Mouse (Mus musculus) neural tube, embryonic 11.5 days (tissue): Measurements from ENCODE around the gene Pde8a. TPM values are rescaled to one million over a fixed set of nuclear protein-coding genes. Genes with fewer than 3 reads are reported as not detected.

Experiments used
- ATAC-seq: fragments of 200-750 bp; cut with Nextera tagmentation; 2 replicates; pipeline ENCODE4 v1.8.0; 2017; ENCODE audit warnings: moderate number of reproducible peaks, mild to moderate bottlenecking, moderate TSS enrichment, moderate library complexity; ENCODE audit not compliant: insufficient read depth, low FRiP score, low TSS enrichment
- DNase-seq: peaks from one replicate; pipeline ENCODE4 v3.0.0-alpha.2; 2015; ENCODE audit warnings: low spot score
- H3K27ac ChIP-seq: fragments of 300-500 bp; sonication (generic); 2 replicates; pipeline ENCODE4 v1.5.1; 2014; ENCODE audit warnings: low read depth, mild to moderate bottlenecking, low read length
- H3K27me3 ChIP-seq: fragments of 300-500 bp; sonication (generic); 2 replicates; pipeline ENCODE4 v1.6.1; 2014; ENCODE audit warnings: mild to moderate bottlenecking, low read length, mixed read lengths; ENCODE audit not compliant: control insufficient read depth, insufficient read depth
- H3K36me3 ChIP-seq: fragments of 300-500 bp; sonication (generic); 2 replicates; pipeline ENCODE4 v1.6.1; 2014; ENCODE audit warnings: mild to moderate bottlenecking, low read length, moderate library complexity, mixed read lengths; ENCODE audit not compliant: control insufficient read depth, insufficient read depth
- H3K4me1 ChIP-seq: fragments of 300-500 bp; sonication (generic); 2 replicates; pipeline ENCODE4 v1.6.1; 2014; ENCODE audit warnings: low read length, mixed read lengths; ENCODE audit not compliant: control insufficient read depth, insufficient read depth
- H3K4me2 ChIP-seq: fragments of 300-500 bp; sonication (generic); 2 replicates; pipeline ENCODE4 v1.6.1; 2014; ENCODE audit warnings: low read depth, mild to moderate bottlenecking, moderate library complexity
- H3K4me3 ChIP-seq: fragments of 300-500 bp; sonication (generic); 2 replicates; pipeline ENCODE4 v1.5.1; 2014; ENCODE audit warnings: low read depth, low read length
- H3K9ac ChIP-seq: fragments of 300-500 bp; sonication (generic); 2 replicates; pipeline ENCODE4 v1.6.1; 2014; ENCODE audit warnings: mild to moderate bottlenecking, low read length
- H3K9me3 ChIP-seq: fragments of 300-500 bp; sonication (generic); 2 replicates; pipeline ENCODE4 v1.6.1; 2016; ENCODE audit warnings: low read length; ENCODE audit not compliant: control insufficient read depth
- WGBS: fragments of 180-500 bp; shearing (Covaris S2); extraction: QIAGEN DNeasy Blood & Tissue Kit; methylation state at CpG from one replicate; pipeline ENCODE4 v1.1.7; 2014; 5-methylcytosine and 5-hydroxymethylcytosine counted together
- polyA plus RNA-seq: library from polyadenylated mRNA; unstranded; fragments of >200 nt; fragmentation: Nextera tagmentation; extraction: Ambion mirVana; gene quantifications from 2 replicates; pipeline ENCODE4 v1.2.1, GENCODE M21; 2014

The Pde8a gene
- polyA plus RNA-seq, 1 experiment from 2014 or later = 3.1 TPM

GRCm38 (mm10) chr7:81235117-81235516 is 21.7 kb downstream of the Pde8a start:
- H3K9ac ChIP-seq = no peak overlapping the region
- no peak for ATAC-seq
- no peak for DNase-seq
- H3K36me3 ChIP-seq = no peaks in the 10 kb centered on the region
- H3K4me1 ChIP-seq = no peaks in the 10 kb centered on the region
- no peaks in the 10 kb centered on the region for H3K27me3 ChIP-seq
- WGBS = 97% methylated on average over 2 of the region's 2 CpGs
- H3K4me3 ChIP-seq = no peak overlapping the region
- H3K4me2 ChIP-seq = no peak overlapping the region
- H3K9me3 ChIP-seq = no peaks in the 10 kb centered on the region
- no peak overlapping the region for H3K27ac ChIP-seq

- Histone ChIP-seq H3K9me3 (no peaks in the 10 kb centered on the region), H3K4me1 (no peaks in the 10 kb centered on the region), H3K27ac (no peak overlapping the region), H3K4me2 (no peak overlapping the region), H3K27me3 (no peaks in the 10 kb centered on the region), H3K36me3 (no peaks in the 10 kb centered on the region), H3K4me3 (no peak overlapping the region), H3K9ac (no peak overlapping the region)
- no peak for DNase-seq
- 83% methylated on average over 4 of the region's 4 CpGs for WGBS
- ATAC-seq = no peak
Measured at GRCm38 (mm10) chr7:81235600-81236223, 22.3 kb downstream of the Pde8a start.

- Histone ChIP-seq H3K9me3 (no peaks in the 10 kb centered on the region), H3K4me1 (no peaks in the 10 kb centered on the region), H3K36me3 (no peaks in the 10 kb centered on the region), H3K4me3 (no peak overlapping the region), H3K9ac (no peak overlapping the region), H3K27ac (no peak overlapping the region), H3K4me2 (no peak overlapping the region), H3K27me3 (no peaks in the 10 kb centered on the region)
- whole genome bisulfite sequencing = 77% methylated on average over 5 of the region's 5 CpGs
- DNase-seq = no peak
- ATAC-seq = no peak
Measured at GRCm38 (mm10) chr7:81243361-81243760, 30.0 kb downstream of the Pde8a start.

- no peak for ATAC-seq
- Histone ChIP-seq H3K27me3 (no peaks in the 10 kb centered on the region), H3K9me3 (no peaks in the 10 kb centered on the region), H3K36me3 (no peaks in the 10 kb centered on the region), H3K4me3 (no peak overlapping the region), H3K4me2 (no peak overlapping the region), H3K4me1 (no peaks in the 10 kb centered on the region), H3K9ac (no peak overlapping the region), H3K27ac (no peak overlapping the region)
- WGBS = 69% methylated on average over 3 of the region's 3 CpGs
- DNase-seq = no peak
Measured at GRCm38 (mm10) chr7:81249854-81250279, 36.5 kb downstream of the Pde8a start.

GRCm38 (mm10) chr7:81250601-81251000 is 37.2 kb downstream of the Pde8a start:
- Histone ChIP-seq H3K27ac (no peak overlapping the region), H3K9ac (no peak overlapping the region), H3K4me2 (no peak overlapping the region), H3K4me1 (no peaks in the 10 kb centered on the region), H3K36me3 (no peaks in the 10 kb centered on the region), H3K27me3 (no peaks in the 10 kb centered on the region), H3K4me3 (no peak overlapping the region), H3K9me3 (no peaks in the 10 kb centered on the region)
- ATAC-seq = no peak
- 81% methylated on average over 6 of the region's 6 CpGs for WGBS
- no peak for DNase-seq

- H3K27ac ChIP-seq = no peak overlapping the region
- DNase-seq (no peak), ATAC-seq (no peak)
- H3K36me3 ChIP-seq = no peaks in the 10 kb centered on the region
- H3K4me3 ChIP-seq = no peak overlapping the region
- H3K9me3 ChIP-seq = no peaks in the 10 kb centered on the region
- H3K4me1 ChIP-seq = no peaks in the 10 kb centered on the region
- no peaks in the 10 kb centered on the region for H3K27me3 ChIP-seq
- no peak overlapping the region for H3K4me2 ChIP-seq
- H3K9ac ChIP-seq = no peak overlapping the region
- 95% methylated on average over 2 of the region's 2 CpGs for WGBS
Measured at GRCm38 (mm10) chr7:81251521-81251920, 38.1 kb downstream of the Pde8a start.

GRCm38 (mm10) chr7:81253317-81253716 is 39.9 kb downstream of the Pde8a start:
- no peaks in the 10 kb centered on the region for H3K4me1 ChIP-seq
- DNase-seq (no peak), ATAC-seq (no peak)
- no peaks in the 10 kb centered on the region for H3K27me3 ChIP-seq
- H3K36me3 ChIP-seq = no peaks in the 10 kb centered on the region
- H3K4me2 ChIP-seq = no peak overlapping the region
- no peak overlapping the region for H3K27ac ChIP-seq
- no peaks in the 10 kb centered on the region for H3K9me3 ChIP-seq
- WGBS = 82% methylated on average over 11 of the region's 11 CpGs
- no peak overlapping the region for H3K4me3 ChIP-seq
- H3K9ac ChIP-seq = no peak overlapping the region

GRCm38 (mm10) chr7:81254579-81254978 is 41.2 kb downstream of the Pde8a start:
- Histone ChIP-seq H3K9ac (no peak overlapping the region), H3K27me3 (no peaks in the 10 kb centered on the region), H3K4me3 (no peak overlapping the region), H3K27ac (no peak overlapping the region), H3K9me3 (no peaks in the 10 kb centered on the region), H3K36me3 (no peaks in the 10 kb centered on the region), H3K4me1 (no peaks in the 10 kb centered on the region), H3K4me2 (no peak overlapping the region)
- ATAC-seq (no peak), DNase-seq (no peak)

- H3K4me1 ChIP-seq = no peaks in the 10 kb centered on the region
- H3K9ac ChIP-seq = no peak overlapping the region
- H3K4me3 ChIP-seq = no peak overlapping the region
- H3K9me3 ChIP-seq = no peaks in the 10 kb centered on the region
- WGBS = 91% methylated on average over 3 of the region's 3 CpGs
- no peaks in the 10 kb centered on the region for H3K36me3 ChIP-seq
- DNase-seq (no peak), ATAC-seq (no peak)
- H3K27me3 ChIP-seq = no peaks in the 10 kb centered on the region
- H3K27ac ChIP-seq = no peak overlapping the region
- no peak overlapping the region for H3K4me2 ChIP-seq
Measured at GRCm38 (mm10) chr7:81255456-81255855, 42.1 kb downstream of the Pde8a start.
